Mouse (Mus musculus) CD4-positive, CD25-positive, alpha-beta regulatory T cell, adult 2 months (primary cell): ENCODE measurements around the gene Tln2.
A peak's percentile ranks its signal among the peaks of the same experiment; 100 is the strongest.

Source experiments
- DNase-seq: peaks from one replicate; pipeline ENCODE4 v3.0.0-alpha.2; 2012; ENCODE audit warnings: low read depth, low spot score

Gene Tln2

GRCm38 (mm10) chr9:67274296-67274695, 285.2 kb downstream of the Tln2 start:
- no peak for DNase-seq

GRCm38 (mm10) chr9:67273362-67273761, 286.1 kb downstream of the Tln2 start:
- DNase-seq = no peak

GRCm38 (mm10) chr9:67270734-67271133, 288.8 kb downstream of the Tln2 start:
- no peak for DNase-seq

GRCm38 (mm10) chr9:67270061-67270595, 289.4 kb downstream of the Tln2 start:
- DNase-seq = no peak

GRCm38 (mm10) chr9:67267276-67267990, 292.1 kb downstream of the Tln2 start:
- no peak for DNase-seq

GRCm38 (mm10) chr9:67265513-67265912, 294.0 kb downstream of the Tln2 start:
- DNase-seq = no peak

- no peak for DNase-seq
Observed at GRCm38 (mm10) chr9:67264896-67265295, 294.6 kb downstream of the Tln2 start.

GRCm38 (mm10) chr9:67260835-67261599, 298.5 kb downstream of the Tln2 start:
- no peak for DNase-seq

GRCm38 (mm10) chr9:67250141-67250540, 309.4 kb downstream of the Tln2 start:
- no peak for DNase-seq

- no peak for DNase-seq
Observed at GRCm38 (mm10) chr9:67247365-67247950, 312.0 kb downstream of the Tln2 start.

- no peak for DNase-seq
Observed at GRCm38 (mm10) chr9:67245265-67245664, 314.2 kb downstream of the Tln2 start.

- DNase-seq = no peak
Observed at GRCm38 (mm10) chr9:67241683-67242082, 317.8 kb downstream of the Tln2 start.

GRCm38 (mm10) chr9:67240456-67240855, 319.0 kb downstream of the Tln2 start:
- DNase-seq = no peak

- DNase-seq = no peak
Observed at GRCm38 (mm10) chr9:67236987-67237386, 322.5 kb downstream of the Tln2 start.

GRCm38 (mm10) chr9:67235441-67236217, 323.9 kb downstream of the Tln2 start:
- DNase-seq = no peak

- no peak for DNase-seq
Observed at GRCm38 (mm10) chr9:67229033-67229432, 330.5 kb downstream of the Tln2 start.

- peak; percentile 23 for DNase-seq
Observed at GRCm38 (mm10) chr9:67220388-67220787, 339.1 kb downstream of the Tln2 start.

GRCm38 (mm10) chr9:67218001-67218400, 341.5 kb downstream of the Tln2 start:
- DNase-seq = no peak

GRCm38 (mm10) chr9:67214191-67214985, 345.1 kb downstream of the Tln2 start:
- DNase-seq = no peak

- DNase-seq = peak; percentile 5
Observed at GRCm38 (mm10) chr9:67213275-67213674, 346.2 kb downstream of the Tln2 start.

- DNase-seq = no peak
Observed at GRCm38 (mm10) chr9:67211220-67211619, 348.3 kb downstream of the Tln2 start.
